Mouse (Mus musculus) monocyte, adult 2 months (primary cell): ENCODE results near the gene Gtf2i.

Experiments
- DNase-seq, 2 experiments: peaks; one replicate each; pipeline ENCODE4 v3.0.0; 2022; ENCODE audit warnings: low spot score in 2 of 2, low read depth in 1 of 2

The Gtf2i gene

GRCm38 (mm10) chr5:134282076-134282475 is 32.5 kb downstream of the Gtf2i start:
- DNase-seq: no peak

DNA sequence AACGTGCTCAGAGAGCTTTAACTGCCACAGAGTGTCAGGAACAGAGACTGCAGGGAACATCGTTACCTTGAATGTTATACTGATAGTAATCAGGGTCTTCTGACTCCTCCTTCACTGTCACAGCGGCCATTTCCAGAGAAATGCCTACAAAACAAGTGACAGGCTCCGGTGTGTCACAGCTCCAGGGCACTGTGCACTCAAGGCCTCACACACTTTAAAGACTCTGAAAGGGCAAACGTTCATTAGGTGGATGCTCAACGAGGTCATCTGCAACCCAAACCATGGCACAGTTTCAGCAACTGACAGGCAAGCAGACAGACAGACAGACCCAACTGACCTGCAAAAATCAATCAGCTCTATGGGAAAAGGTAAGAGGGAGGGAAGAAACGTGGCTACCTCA is 35.2 kb downstream of the Gtf2i start:
- DNase-seq: no peak

DNA sequence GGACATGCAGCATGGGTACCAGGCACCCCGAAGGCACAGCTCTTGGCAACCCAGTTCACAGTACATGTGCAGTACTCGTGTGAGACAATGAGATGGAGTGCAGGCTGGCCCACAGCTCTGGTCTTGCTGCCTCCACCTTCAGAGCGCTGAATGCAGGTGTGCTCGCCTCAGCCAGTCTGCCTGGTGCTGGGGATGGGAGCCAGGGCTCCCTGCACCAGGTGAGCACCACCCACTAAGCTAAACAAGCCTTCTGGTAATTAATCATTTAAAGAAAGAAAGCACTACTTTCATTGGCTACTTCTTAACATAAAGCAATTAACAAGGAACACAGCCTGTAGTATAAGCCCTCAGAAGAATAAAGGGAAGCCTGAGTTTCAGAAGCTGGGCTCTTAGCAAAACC is 37.5 kb downstream of the Gtf2i start:
- DNase-seq: no peak

DNA sequence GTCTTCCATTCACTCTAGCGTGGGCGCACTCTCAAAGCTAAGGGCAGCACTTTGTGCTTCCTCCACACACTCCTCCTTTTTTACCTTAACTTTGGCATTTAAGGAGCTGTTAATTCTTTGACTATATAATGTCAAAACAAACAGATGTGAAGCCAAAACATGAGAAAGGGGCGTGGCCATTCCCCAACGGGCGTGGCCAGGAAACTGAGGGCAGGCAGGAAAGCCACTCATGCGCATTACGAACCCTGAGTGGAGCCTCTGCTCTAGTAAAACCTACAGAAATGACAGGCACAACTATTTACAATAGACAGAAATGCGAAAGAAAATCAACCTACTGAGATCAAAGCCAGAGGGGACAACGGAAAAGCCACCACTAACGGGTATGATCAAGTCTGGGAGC is 39.0 kb downstream of the Gtf2i start:
- no peak for DNase-seq

GRCm38 (mm10) chr5:134275021-134275420 is 39.5 kb downstream of the Gtf2i start:
- DNase-seq: no peak

GRCm38 (mm10) chr5:134273761-134274160 is 40.8 kb downstream of the Gtf2i start:
- no peak for DNase-seq

DNA sequence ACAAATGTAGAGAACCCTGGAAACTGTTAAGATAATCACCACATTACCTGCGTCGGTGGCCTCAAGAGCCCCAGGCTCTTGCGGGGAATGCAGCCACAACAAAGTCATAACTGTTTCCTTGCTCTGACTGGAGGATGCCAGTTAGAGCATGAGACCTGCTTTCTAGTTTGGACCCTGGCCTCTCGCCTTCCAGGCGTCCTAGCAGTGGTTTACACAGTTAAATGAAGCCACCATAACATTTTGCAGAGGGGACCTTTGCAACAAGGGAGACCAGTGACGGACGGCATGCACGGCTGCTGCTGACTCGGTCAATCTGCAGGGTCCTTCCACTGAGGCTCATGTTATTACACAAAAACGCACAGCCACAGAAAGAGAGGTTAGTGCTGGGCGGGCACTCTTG is 41.8 kb downstream of the Gtf2i start:
- no peak for DNase-seq

- no peak for DNase-seq
Measured at GRCm38 (mm10) chr5:134271421-134271820, 43.1 kb downstream of the Gtf2i start.

DNA sequence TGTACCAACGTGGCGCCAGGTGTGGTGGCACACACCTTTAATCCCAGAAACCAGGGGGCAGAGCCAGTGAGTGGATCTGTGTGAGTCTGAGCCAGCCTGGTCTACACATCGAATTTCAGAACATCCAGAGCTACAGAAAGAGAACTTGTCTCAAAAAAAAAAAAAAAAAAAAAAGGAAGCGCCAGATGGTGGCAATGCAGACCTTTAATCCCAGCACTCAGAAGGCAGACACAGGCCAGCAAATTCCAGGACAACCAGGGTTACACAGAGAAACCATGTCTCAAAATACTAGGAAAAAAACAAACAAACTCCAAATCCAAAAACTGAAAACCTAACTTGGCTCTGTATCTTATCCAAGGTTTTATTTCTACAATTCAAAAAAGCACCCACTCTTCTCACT is 44.0 kb downstream of the Gtf2i start:
- DNase-seq: no peak

- no peak for DNase-seq
Measured at GRCm38 (mm10) chr5:134269751-134270150, 44.8 kb downstream of the Gtf2i start.

- no peak for DNase-seq
Measured at GRCm38 (mm10) chr5:134268751-134269150, 45.8 kb downstream of the Gtf2i start.

DNA sequence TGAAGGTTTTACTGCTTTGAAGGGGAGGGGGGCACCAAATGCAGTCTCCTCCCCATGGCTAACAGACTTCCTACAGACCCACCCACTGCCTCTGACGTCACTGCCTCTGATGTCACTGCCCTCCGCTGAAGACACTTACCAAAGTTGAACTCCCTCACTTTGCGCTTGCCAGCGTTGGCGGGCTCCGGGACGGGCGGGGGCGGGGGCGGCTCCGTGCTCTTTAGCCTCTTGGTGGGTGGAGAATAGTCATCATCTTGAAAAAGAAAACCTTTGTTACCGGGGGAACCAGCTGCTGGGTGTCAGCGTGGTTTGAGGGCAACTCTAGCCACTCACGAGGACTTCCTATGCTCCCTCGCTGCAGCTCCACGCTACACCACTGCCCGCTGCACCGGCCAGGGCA is 48.2 kb downstream of the Gtf2i start:
- no peak for DNase-seq

DNA sequence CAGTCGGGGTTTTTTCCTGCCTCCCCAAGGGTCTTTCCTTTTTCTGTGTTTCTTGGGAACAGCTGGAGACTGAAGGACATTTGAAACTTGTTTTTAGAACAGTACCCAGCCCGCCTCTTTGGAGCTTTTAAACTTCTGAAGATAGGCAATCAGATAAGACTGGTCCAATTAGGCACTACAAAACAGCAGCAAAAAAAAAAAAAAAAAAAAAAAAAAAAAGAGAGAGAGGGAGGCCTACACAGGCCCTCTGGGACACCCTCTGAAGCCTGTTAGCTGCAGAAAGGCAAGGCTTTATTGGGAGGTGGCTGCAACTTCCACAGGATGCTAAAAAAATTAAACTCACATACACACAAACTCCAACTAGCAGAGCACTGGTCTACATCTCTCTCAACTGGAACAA is 48.7 kb downstream of the Gtf2i start:
- no peak for DNase-seq

DNA sequence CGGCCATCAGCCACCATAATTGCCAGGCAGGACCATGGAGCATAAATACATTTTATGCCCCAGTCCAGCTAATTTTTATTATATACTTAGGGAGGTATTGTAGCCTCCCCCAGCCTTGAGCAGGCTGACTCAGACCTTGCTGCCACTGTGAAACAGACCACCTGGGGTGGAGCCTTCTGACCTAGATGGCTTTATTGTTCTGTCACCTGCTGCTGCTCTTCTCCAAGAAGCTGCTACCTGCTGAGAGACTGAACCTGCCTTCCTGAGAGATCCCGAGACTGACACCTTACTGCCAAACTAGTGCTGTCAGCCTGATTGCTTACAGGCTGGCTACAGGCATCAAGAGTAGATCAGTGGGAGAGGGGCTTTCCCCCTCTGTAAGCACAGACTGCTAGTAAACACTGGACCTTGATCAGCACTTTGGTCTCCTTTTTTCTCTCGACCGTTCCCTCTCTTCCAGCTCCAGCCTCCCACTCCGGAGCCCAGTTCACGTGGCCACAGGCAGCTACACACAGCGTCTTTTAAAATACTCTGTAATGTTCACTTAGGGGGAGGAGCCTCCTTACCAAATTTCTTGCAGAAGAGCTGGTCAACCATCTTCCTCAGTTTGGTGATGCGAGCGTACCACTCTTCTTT is 54.4 kb downstream of the Gtf2i start:
- DNase-seq: no peak

GRCm38 (mm10) chr5:134258934-134259333 is 55.6 kb downstream of the Gtf2i start:
- DNase-seq: no peak

DNA sequence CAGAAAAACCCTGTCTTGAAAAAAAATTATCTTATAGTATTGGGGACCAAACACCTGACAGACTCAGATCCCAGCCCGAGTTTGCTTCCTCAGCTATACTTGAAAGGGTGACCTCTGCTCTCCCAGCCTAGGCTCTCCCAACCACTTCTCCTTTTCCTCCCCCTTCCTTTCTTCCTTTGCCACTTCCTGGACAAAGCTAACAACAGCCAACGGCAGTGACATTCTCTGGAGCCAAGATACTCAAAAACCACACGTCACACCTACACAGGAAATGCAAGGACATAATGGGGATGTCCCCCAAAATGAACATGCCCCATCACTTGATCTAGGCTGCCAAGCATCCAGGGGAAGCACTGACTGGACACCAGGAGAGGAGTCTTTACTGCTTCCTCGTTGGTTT is 56.2 kb downstream of the Gtf2i start:
- no peak for DNase-seq

DNA sequence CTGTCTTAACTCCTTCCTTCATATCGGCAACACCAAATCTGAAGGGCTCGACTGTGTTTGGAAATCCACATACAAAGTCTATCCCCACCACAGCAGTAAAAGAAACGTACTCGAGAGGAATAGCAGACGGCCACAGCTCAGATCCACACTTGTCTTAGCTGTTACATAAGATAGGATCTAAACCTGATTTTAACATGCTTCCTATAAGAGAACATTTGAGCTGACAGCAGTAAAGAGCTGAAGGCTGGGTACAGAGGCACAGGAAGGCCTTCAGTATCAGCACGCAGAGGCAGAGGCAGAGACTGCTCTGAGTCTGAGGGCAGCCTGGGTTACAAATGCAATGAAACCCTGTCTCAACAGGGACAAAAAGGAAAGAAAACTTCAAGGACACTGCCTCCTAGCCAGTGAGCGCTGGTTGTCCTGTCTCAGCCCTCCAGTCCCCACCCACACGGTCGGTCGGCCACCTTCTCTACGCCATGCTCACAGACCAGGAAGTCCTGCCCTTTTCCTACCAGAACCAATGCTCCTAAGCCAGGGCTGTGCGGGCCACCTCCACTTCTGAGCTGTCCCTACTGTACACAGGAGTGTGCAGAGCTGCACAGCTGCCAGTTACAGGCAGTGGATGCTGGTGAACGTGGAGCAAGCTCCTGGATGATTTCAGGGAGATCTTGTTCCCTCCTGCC is 57.1 kb downstream of the Gtf2i start:
- DNase-seq: no peak

DNA sequence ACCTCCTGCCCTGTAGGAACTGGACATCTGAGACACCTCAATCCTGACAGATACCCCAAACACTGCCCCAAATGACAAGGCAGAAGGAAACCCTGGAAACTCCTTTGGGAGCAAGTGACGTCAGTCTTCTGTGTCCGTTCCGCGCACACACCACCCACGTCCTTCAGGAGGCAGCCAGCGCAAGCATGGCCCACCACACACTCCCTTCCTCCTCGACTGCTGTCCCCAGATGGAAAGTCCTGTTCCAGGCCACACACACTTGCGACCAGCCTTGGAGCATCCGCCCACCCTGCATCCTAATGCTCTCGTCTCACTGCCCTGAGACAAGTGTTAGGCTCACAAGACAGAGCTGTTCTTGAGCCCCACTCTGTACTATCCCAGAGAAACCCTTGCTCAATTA is 59.3 kb downstream of the Gtf2i start:
- DNase-seq: no peak

DNA sequence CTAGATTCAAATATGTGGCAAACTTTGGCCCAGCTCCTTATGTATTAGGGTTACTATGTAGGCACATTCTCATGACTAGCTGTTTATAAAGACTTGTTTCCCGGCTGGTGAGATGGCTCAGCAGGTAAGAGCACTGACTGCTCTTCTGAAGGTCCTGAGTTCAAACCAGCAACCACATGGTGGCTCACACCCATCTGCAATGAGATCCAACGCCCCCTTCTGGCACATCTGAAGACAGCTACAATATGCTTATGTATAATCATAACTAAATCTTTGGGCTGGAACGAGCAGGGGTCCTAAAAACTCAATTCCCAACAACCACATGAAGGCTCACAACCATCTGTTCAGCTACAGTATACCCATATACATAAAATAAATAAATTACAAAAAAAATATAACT is 60.8 kb downstream of the Gtf2i start:
- DNase-seq: no peak

DNA sequence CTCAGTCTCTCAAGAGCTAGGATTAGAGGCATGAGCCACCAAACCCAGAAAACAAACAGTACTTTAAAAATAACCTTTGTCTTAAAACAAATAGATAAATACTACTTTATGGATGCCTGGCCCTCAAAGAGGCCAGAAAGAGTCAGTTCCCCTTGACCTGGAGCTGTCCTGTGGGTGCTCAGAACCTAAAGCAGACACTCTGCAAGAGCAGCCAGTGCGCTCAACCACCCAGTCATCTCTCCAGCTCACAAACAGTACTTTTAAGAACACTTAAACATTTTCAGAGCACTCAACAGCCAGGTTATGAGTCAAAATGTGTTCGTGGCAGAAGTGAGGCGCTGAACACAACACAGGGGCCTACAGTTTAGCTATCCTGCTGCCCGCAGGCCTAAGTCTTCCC is 63.5 kb downstream of the Gtf2i start:
- DNase-seq: no peak

GRCm38 (mm10) chr5:134250601-134251000 is 64.0 kb downstream of the Gtf2i start:
- no peak for DNase-seq

DNA sequence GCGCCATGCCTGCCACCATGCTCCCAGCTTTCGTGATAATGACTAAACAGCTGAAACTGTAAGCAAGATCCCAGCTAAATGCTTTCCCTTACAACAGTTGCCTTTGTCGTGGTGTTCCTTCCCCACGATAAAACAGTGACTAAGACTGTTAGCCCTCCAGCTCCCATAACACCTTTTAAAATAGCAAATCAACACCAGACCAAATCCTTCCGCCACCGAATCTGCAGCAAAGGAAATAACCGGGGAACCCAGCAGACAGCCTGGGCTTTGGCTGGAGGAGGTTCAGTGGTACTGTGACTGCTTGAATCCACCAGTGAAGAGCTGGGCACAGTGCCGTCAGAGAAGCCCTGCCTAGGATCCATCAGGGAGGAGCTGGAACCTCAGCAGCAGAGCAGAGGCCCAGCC is 65.3 kb downstream of the Gtf2i start:
- no peak for DNase-seq

GRCm38 (mm10) chr5:134248608-134249244 is 65.8 kb downstream of the Gtf2i start:
- no peak for DNase-seq
